Mouse (Mus musculus) brain, embryonic 14.5 days (tissue): ENCODE measurements around the gene Peg12.

Source experiments
- CTCF ChIP-seq: fragments of 200-500 bp; IDR thresholded peaks from 2 replicates; pipeline ENCODE4 v1.5.1; 2012; ENCODE audit warnings: inconsistent platforms, mild to moderate bottlenecking, moderate library complexity, borderline replicate concordance; ENCODE audit not compliant: insufficient read depth, insufficient read length; ENCODE audit errors: extremely low read depth
- POLR2A ChIP-seq: fragments of 200-500 bp; IDR thresholded peaks from 2 replicates; pipeline ENCODE4 v1.6.1; 2012; ENCODE audit warnings: mild to moderate bottlenecking, inconsistent platforms, borderline replicate concordance; ENCODE audit not compliant: poor library complexity, insufficient read depth, insufficient read length, severe bottlenecking; ENCODE audit errors: extremely low read depth

GRCm38 (mm10) chr7:62419105-62419492 is 45.2 kb downstream of the Peg12 start:
- TF ChIP-seq CTCF, result no peak
- TF ChIP-seq POLR2A, result no peak
